Mouse (Mus musculus) lung, postnatal 0 days (tissue): ENCODE data around the gene Slc22a22. TPM values are rescaled to one million over a fixed set of nuclear protein-coding genes. Genes with fewer than 3 reads are reported as not detected.

Experiments used
- ATAC-seq: fragments of 200-750 bp; cut with Nextera tagmentation; 2 replicates; pipeline ENCODE4 v1.8.0; 2017; ENCODE audit warnings: moderate library complexity
- DNase-seq: peaks from one replicate; pipeline ENCODE4 v3.0.0-alpha.2; 2016; ENCODE audit warnings: low spot score
- H3K27ac ChIP-seq: fragments of 300-500 bp; sonication (generic); 2 replicates; pipeline ENCODE4 v1.5.1; 2014; ENCODE audit warnings: antibody characterized with exemption, mild to moderate bottlenecking, low read length, mixed read lengths
- H3K27me3 ChIP-seq: fragments of 300-500 bp; sonication (generic); replicated peaks from 2 replicates; pipeline ENCODE4 v1.6.1; 2014; ENCODE audit warnings: low read length, mixed read lengths; ENCODE audit not compliant: insufficient read depth
- H3K36me3 ChIP-seq: fragments of 300-500 bp; sonication (generic); 2 replicates; pipeline ENCODE4 v1.6.1; 2014; ENCODE audit warnings: low read length, mixed read lengths; ENCODE audit not compliant: insufficient read depth
- H3K4me1 ChIP-seq: fragments of 300-500 bp; sonication (generic); 2 replicates; pipeline ENCODE4 v1.6.1; 2014; ENCODE audit warnings: antibody characterized with exemption, low read depth, low read length, mixed read lengths; ENCODE audit not compliant: insufficient read depth
- H3K4me2 ChIP-seq: fragments of 300-500 bp; sonication (generic); replicated peaks from 2 replicates; pipeline ENCODE4 v1.6.1; 2014; ENCODE audit warnings: low read depth, mild to moderate bottlenecking, low read length, moderate library complexity, mixed read lengths
- H3K4me3 ChIP-seq: fragments of 300-500 bp; sonication (generic); 2 replicates; pipeline ENCODE4 v1.5.1; 2014; ENCODE audit warnings: low read depth, low read length
- H3K9ac ChIP-seq: fragments of 300-500 bp; sonication (generic); replicated peaks from 2 replicates; pipeline ENCODE4 v1.6.1; 2014; ENCODE audit warnings: low read depth, mild to moderate bottlenecking
- H3K9me3 ChIP-seq: fragments of 300-500 bp; sonication (generic); 2 replicates; pipeline ENCODE4 v1.6.1; 2016; ENCODE audit warnings: low read length, mixed read lengths
- CTCF ChIP-seq: IDR thresholded peaks from 2 replicates; pipeline ENCODE4 v1.5.1; 2016; ENCODE audit warnings: antibody characterized with exemption, mild to moderate bottlenecking
- EP300 ChIP-seq: IDR thresholded peaks from 2 replicates; pipeline ENCODE4 v1.6.1; 2016; ENCODE audit warnings: antibody characterized with exemption, mild to moderate bottlenecking, control low read depth
- WGBS: fragments of 180-500 bp; shearing (Covaris S2); extraction: QIAGEN DNeasy Blood & Tissue Kit; methylation state at CpG from one replicate; pipeline ENCODE4 v1.1.7; 2014; 5-methylcytosine and 5-hydroxymethylcytosine counted together
- polyA plus RNA-seq: library from polyadenylated mRNA; unstranded; fragments of >200 nt; fragmentation: Nextera tagmentation; extraction: Ambion mirVana; gene quantifications from 2 replicates; pipeline ENCODE4 v1.2.1, GENCODE M21; 2015

The Slc22a22 gene
- 0.13 TPM in 1 of 2 replicates, not detected in the other for polyA plus RNA-seq

DNA sequence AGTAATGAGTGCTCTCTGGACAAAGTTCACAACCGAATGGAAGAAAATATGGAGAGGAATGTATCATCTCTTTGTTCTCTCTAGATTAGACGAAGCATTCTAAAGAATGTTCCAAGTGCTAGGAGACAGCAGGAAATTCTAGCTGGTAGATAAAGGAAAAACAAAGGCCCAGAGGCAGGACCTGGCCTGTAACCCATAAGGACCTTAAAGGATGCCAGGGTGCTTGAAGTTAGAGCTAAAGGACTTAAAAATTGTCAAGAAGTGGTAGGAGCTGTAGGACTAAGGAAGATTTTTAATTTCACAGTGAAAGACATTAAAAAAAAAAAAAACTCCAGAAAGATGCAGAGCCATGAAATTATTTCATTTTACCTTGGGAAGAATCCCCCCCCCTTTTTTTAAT is at the start of gene Slc22a22:
Slc22a22 (minus strand) TSS at position 101 of the 400 bp plus-strand sequence.
- H3K4me3 ChIP-seq, result no peak within 1 kb of the TSS
- no peaks in the 10 kb centered on the region for H3K27me3 ChIP-seq
- H3K9me3 ChIP-seq, result no peaks in the 10 kb centered on the region
- TF ChIP-seq EP300 (no peak), CTCF (no peak)
- H3K36me3 ChIP-seq, result no peaks in the 10 kb centered on the region
- no peak within 1 kb of the TSS for H3K4me2 ChIP-seq
- no peak for DNase-seq
- no peaks in the 10 kb centered on the region for H3K4me1 ChIP-seq
- H3K27ac ChIP-seq, result no peak within 1 kb of the TSS
- WGBS, result 17% methylated on average over 2 of the region's 2 CpGs
- ATAC-seq, result no peak
- H3K9ac ChIP-seq, result no peak within 1 kb of the TSS

DNA sequence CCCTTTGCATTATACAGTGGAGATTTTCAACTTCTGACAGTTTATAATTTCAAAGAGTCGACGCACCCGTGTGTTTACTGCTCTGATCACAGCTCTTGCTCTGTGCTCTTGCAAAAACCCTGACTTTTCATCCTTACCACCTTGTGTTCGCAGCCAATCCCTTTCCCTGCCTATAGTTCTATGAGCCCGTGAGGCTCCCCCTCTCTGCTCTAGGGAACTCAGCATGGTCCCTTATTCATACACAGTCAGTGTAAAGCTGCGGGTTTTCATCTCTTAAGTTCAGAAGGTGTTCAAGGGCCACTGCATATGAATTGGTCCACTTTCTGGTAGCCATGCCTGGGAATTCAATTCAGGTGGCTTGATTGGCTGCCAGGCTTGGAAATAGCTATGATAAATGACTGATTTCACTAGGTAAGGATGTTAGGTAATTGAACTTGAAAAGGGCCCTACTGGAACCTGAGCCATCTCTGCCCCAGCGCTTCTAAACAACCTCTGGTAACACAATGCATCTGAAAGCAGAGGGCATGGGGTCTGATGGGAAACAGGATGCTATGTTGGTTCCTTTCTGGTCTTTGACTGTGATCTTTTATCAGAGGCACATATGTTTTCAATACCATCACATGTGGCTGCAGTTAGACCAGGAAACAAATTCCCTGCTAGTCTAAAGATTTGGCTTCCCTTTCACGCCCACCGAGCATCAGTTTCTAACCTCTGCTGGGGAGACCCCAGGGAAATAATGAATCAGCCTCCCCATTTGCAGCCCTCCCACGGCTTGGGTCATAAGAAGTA is 46.3 kb upstream of the Slc22a22 start:
- TF ChIP-seq EP300 (no peak), CTCF (no peak)
- no peak overlapping the region for H3K9ac ChIP-seq
- H3K4me1 ChIP-seq, result no peaks in the 10 kb centered on the region
- no peak overlapping the region for H3K4me2 ChIP-seq
- no peaks in the 10 kb centered on the region for H3K36me3 ChIP-seq
- WGBS, result 74% methylated on average over 10 of the region's 10 CpGs
- H3K27me3 ChIP-seq, result no peaks in the 10 kb centered on the region
- ATAC-seq (no peak), DNase-seq (no peak)
- H3K4me3 ChIP-seq, result no peak overlapping the region
- H3K9me3 ChIP-seq, result no peaks in the 10 kb centered on the region
- no peak overlapping the region for H3K27ac ChIP-seq

GRCm38 (mm10) chr15:57522160-57522559 is 44.7 kb upstream of the Slc22a22 start:
- TF ChIP-seq CTCF (no peak), EP300 (no peak)
- H3K27me3 ChIP-seq, result no peaks in the 10 kb centered on the region
- DNase-seq, result no peak
- H3K9ac ChIP-seq, result no peak overlapping the region
- no peaks in the 10 kb centered on the region for H3K4me1 ChIP-seq
- no peak for ATAC-seq
- H3K27ac ChIP-seq, result no peak overlapping the region
- H3K36me3 ChIP-seq, result no peaks in the 10 kb centered on the region
- H3K4me3 ChIP-seq, result no peak overlapping the region
- no peak overlapping the region for H3K4me2 ChIP-seq
- 34% methylated on average over 1 of the region's 1 CpGs for WGBS
- H3K9me3 ChIP-seq, result no peaks in the 10 kb centered on the region

- 31% methylated on average over 21 of the region's 21 CpGs for WGBS
- Histone ChIP-seq H3K9ac (no peak overlapping the region), H3K4me2 (no peak overlapping the region), H3K4me3 (no peak overlapping the region), H3K27ac (no peak overlapping the region), H3K36me3 (no peaks in the 10 kb centered on the region), H3K27me3 (no peaks in the 10 kb centered on the region), H3K9me3 (no peaks in the 10 kb centered on the region; the same call in 1 of the 2 replicates), H3K4me1 (no peaks in the 10 kb centered on the region)
- ATAC-seq, result peak; percentile 21; the same call in 1 of the 2 replicates
- no peak for TF ChIP-seq EP300
- TF ChIP-seq CTCF, result no peak
- DNase-seq, result no peak
These were observed 32.1 kb upstream of the Slc22a22 start for GRCm38 (mm10) chr15:57509185-57510172.

DNA sequence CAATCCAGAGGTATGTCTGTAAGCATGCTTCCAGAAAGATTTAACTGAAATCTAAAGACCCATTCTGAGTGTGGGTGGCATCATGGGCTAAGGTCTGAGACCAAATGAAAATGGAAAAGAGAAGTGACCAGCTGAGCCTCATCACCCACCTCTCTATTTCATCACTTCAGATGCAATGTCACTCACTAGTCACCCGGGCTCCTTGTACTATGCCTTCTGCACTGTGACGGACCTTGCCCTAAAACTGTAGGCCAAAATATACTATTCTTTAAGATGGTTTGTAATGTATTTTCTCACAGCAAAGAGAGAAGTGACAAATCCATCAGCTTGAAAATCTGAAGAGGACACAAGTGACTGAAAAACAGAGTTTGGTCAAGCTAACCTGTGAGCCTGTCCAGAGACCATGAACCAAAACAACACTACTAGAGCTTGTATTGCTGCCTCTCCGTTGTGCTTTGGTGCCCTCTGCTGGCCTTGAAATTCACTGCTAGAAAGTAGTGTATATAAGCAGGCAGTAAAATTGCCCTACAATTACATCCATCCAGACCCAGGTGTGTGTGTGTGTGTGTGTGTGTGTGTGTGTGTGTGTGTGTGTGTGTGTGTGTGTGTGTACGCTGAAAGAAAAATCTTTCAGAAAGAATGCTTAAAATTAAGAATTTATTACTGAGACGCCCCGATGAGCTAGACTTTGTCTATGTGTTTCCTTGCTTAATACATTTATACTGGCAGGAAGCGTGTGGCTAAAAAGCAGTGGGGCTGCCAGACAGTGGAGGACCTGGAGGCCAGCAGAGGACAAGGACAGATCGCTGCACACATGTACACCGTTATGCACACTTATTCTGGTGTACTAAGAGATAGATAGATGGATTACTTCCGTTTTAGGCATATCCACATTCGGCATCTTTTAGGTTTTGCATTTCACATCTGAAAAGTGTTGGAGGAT is 31.1 kb upstream of the Slc22a22 start:
- Histone ChIP-seq H3K36me3 (no peaks in the 10 kb centered on the region), H3K4me2 (no peak overlapping the region), H3K9me3 (no peaks in the 10 kb centered on the region), H3K27me3 (no peaks in the 10 kb centered on the region), H3K4me1 (no peaks in the 10 kb centered on the region), H3K27ac (no peak overlapping the region), H3K9ac (no peak overlapping the region), H3K4me3 (no peak overlapping the region)
- DNase-seq (peak; percentile 83), ATAC-seq (peak; percentile 59)
- WGBS, result 45% methylated on average over 11 of the region's 11 CpGs
- TF ChIP-seq CTCF (peak; percentile 86), EP300 (no peak)
